Mouse (Mus musculus): ENCODE data around the gene Prrc2b. TPM values are rescaled to one million over a fixed set of nuclear protein-coding genes. Genes with fewer than 3 reads are reported as not detected.

Prrc2b gene
- polyA plus RNA-seq, 1 experiment from 2014 or later = 18.7 TPM

- Histone ChIP-seq H3K27me3 (ENCODE audit: control insufficient read depth, insufficient read depth, low read length) (no peaks in the 10 kb centered on the region), H3K9me3 (ENCODE audit: control insufficient read depth, low read length) (no peaks in the 10 kb centered on the region), H3K27ac (replicated peaks) (0 out of 2 replicates have a peak overlapping the region, but pooled peaks have one; percentile 2), H3K4me1 (replicated peaks; ENCODE audit: control insufficient read depth, insufficient read depth) (no peaks in the 10 kb centered on the region), H3K4me3 (ENCODE audit: low read depth, low read length) (no peak overlapping the region), H3K36me3 (ENCODE audit: control insufficient read depth, insufficient read depth, low read length) (no peaks in the 10 kb centered on the region), H3K4me2 (replicated peaks; ENCODE audit: low read depth) (no peak overlapping the region), H3K9ac (ENCODE audit: low read length) (no peak overlapping the region)
- no peak for DNase-seq (ENCODE audit: low spot score)
- no peak for ATAC-seq (ENCODE audit: low FRiP score, low TSS enrichment)
- 35% methylated on average over 6 of the region's 6 CpGs for WGBS
- TF ChIP-seq CTCF (IDR thresholded peaks at IDR 0.05; ENCODE audit: low read depth) (no peak), EP300 (optimal IDR thresholded peaks at IDR 0.05) (no peak)
These were observed 9.3 kb upstream of the Prrc2b start for GRCm38 (mm10) chr2:32141602-32142001.

- ATAC-seq (ENCODE audit: low FRiP score, low TSS enrichment) (no peak), DNase-seq (ENCODE audit: low spot score) (no peak)
- H3K36me3 ChIP-seq (ENCODE audit: control insufficient read depth, insufficient read depth, low read length) = no peaks in the 10 kb centered on the region
- no peaks in the 10 kb centered on the region for H3K27me3 ChIP-seq (ENCODE audit: control insufficient read depth, insufficient read depth, low read length)
- TF ChIP-seq CTCF (IDR thresholded peaks at IDR 0.05; ENCODE audit: low read depth) (no peak), EP300 (optimal IDR thresholded peaks at IDR 0.05) (no peak)
- H3K4me3 ChIP-seq (ENCODE audit: low read depth, low read length) = no peak overlapping the region
- no peak overlapping the region for H3K27ac ChIP-seq (replicated peaks)
- no peak overlapping the region for H3K9ac ChIP-seq (ENCODE audit: low read length)
- no peak overlapping the region for H3K4me2 ChIP-seq (replicated peaks; ENCODE audit: low read depth)
- H3K9me3 ChIP-seq (ENCODE audit: control insufficient read depth, low read length) = no peaks in the 10 kb centered on the region
- no peaks in the 10 kb centered on the region for H3K4me1 ChIP-seq (replicated peaks; ENCODE audit: control insufficient read depth, insufficient read depth)
- 58% methylated on average over 6 of the region's 6 CpGs for WGBS
These were observed 8.5 kb upstream of the Prrc2b start for GRCm38 (mm10) chr2:32142368-32142767.

GRCm38 (mm10) chr2:32144633-32145032 is 6.2 kb upstream of the Prrc2b start:
- no peak overlapping the region for H3K27ac ChIP-seq (replicated peaks)
- DNase-seq (ENCODE audit: low spot score) (no peak), ATAC-seq (ENCODE audit: low FRiP score, low TSS enrichment) (no peak)
- no peak overlapping the region for H3K4me2 ChIP-seq (replicated peaks; ENCODE audit: low read depth)
- no peaks in the 10 kb centered on the region for H3K4me1 ChIP-seq (replicated peaks; ENCODE audit: control insufficient read depth, insufficient read depth)
- H3K36me3 ChIP-seq (ENCODE audit: control insufficient read depth, insufficient read depth, low read length) = no peaks in the 10 kb centered on the region
- no peak overlapping the region for H3K4me3 ChIP-seq (ENCODE audit: low read depth, low read length)
- 77% methylated on average over 5 of the region's 5 CpGs for WGBS
- no peak for TF ChIP-seq CTCF (IDR thresholded peaks at IDR 0.05; ENCODE audit: low read depth)
- TF ChIP-seq EP300 (optimal IDR thresholded peaks at IDR 0.05) = no peak
- H3K27me3 ChIP-seq (ENCODE audit: control insufficient read depth, insufficient read depth, low read length) = no peaks in the 10 kb centered on the region
- H3K9ac ChIP-seq (ENCODE audit: low read length) = no peak overlapping the region
- no peaks in the 10 kb centered on the region for H3K9me3 ChIP-seq (ENCODE audit: control insufficient read depth, low read length)

- no peak for TF ChIP-seq EP300 (optimal IDR thresholded peaks at IDR 0.05)
- no peak for TF ChIP-seq CTCF (IDR thresholded peaks at IDR 0.05; ENCODE audit: low read depth)
- Histone ChIP-seq H3K4me3 (ENCODE audit: low read depth, low read length) (no peak overlapping the region), H3K9me3 (ENCODE audit: control insufficient read depth, low read length) (no peaks in the 10 kb centered on the region), H3K27ac (replicated peaks) (no peak overlapping the region), H3K36me3 (ENCODE audit: control insufficient read depth, insufficient read depth, low read length) (no peaks in the 10 kb centered on the region), H3K9ac (ENCODE audit: low read length) (no peak overlapping the region), H3K4me1 (replicated peaks; ENCODE audit: control insufficient read depth, insufficient read depth) (no peaks in the 10 kb centered on the region; the same call in 1 of the 2 replicates), H3K4me2 (replicated peaks; ENCODE audit: low read depth) (no peak overlapping the region), H3K27me3 (ENCODE audit: control insufficient read depth, insufficient read depth, low read length) (no peaks in the 10 kb centered on the region)
- ATAC-seq (ENCODE audit: low FRiP score, low TSS enrichment) = no peak
- DNase-seq (ENCODE audit: low spot score) = no peak
- 73% methylated on average over 5 of the region's 5 CpGs for WGBS
These were observed 4.2 kb upstream of the Prrc2b start for GRCm38 (mm10) chr2:32146617-32147162.

GRCm38 (mm10) chr2:32150135-32150534 is 747 bp upstream of the Prrc2b start:
- H3K9me3 ChIP-seq (ENCODE audit: control insufficient read depth, low read length) = no peaks in the 10 kb centered on the region
- H3K4me1 ChIP-seq (replicated peaks; ENCODE audit: control insufficient read depth, insufficient read depth) = peaks cover 12% of the 10 kb centered on the region
- no peaks in the 10 kb centered on the region for H3K36me3 ChIP-seq (ENCODE audit: control insufficient read depth, insufficient read depth, low read length)
- no peaks in the 10 kb centered on the region for H3K27me3 ChIP-seq (ENCODE audit: control insufficient read depth, insufficient read depth, low read length)
- TF ChIP-seq CTCF (IDR thresholded peaks at IDR 0.05; ENCODE audit: low read depth) = no peak
- no peak for TF ChIP-seq EP300 (optimal IDR thresholded peaks at IDR 0.05)
- H3K27ac ChIP-seq (replicated peaks) = peak overlapping the region; percentile 99; the same call in 1 of the 2 replicates
- no peak overlapping the region for H3K4me3 ChIP-seq (ENCODE audit: low read depth, low read length)
- 21% methylated on average over 1 of the region's 1 CpGs for WGBS
- peak overlapping the region; percentile 99 for H3K9ac ChIP-seq (ENCODE audit: low read length)
- ATAC-seq (ENCODE audit: low FRiP score, low TSS enrichment) = no peak
- no peak for DNase-seq (ENCODE audit: low spot score)
- no peak overlapping the region; the same call in 1 of the 2 replicates for H3K4me2 ChIP-seq (replicated peaks; ENCODE audit: low read depth)

- peak overlapping the region; percentile 99 for H3K27ac ChIP-seq (replicated peaks)
- peaks cover 16% of the 10 kb centered on the region for H3K4me1 ChIP-seq (replicated peaks; ENCODE audit: control insufficient read depth, insufficient read depth)
- H3K36me3 ChIP-seq (ENCODE audit: control insufficient read depth, insufficient read depth, low read length) = no peaks in the 10 kb centered on the region
- H3K4me2 ChIP-seq (replicated peaks; ENCODE audit: low read depth) = peak overlapping the region; percentile 84
- TF ChIP-seq EP300 (optimal IDR thresholded peaks at IDR 0.05) (no peak), CTCF (IDR thresholded peaks at IDR 0.05; ENCODE audit: low read depth) (no peak)
- H3K9me3 ChIP-seq (ENCODE audit: control insufficient read depth, low read length) = no peaks in the 10 kb centered on the region
- ATAC-seq (ENCODE audit: low FRiP score, low TSS enrichment) (no peak; the same call in 1 of the 2 replicates), DNase-seq (ENCODE audit: low spot score) (no peak)
- 5% methylated on average over 7 of the region's 7 CpGs for WGBS
- no peaks in the 10 kb centered on the region for H3K27me3 ChIP-seq (ENCODE audit: control insufficient read depth, insufficient read depth, low read length)
- peak overlapping the region; percentile 83 for H3K4me3 ChIP-seq (ENCODE audit: low read depth, low read length)
- H3K9ac ChIP-seq (ENCODE audit: low read length) = peak overlapping the region; percentile 99
These were observed 339 bp upstream of the Prrc2b start for GRCm38 (mm10) chr2:32150562-32150923.

All from stomach, postnatal 0 days (tissue).